Mouse (Mus musculus) CH12.LX (cell line): ENCODE results near the gene Rab37.

Source experiments
- BHLHE40 ChIP-seq: IDR thresholded peaks from 2 replicates; pipeline ENCODE4 v1.6.1; 2011; ENCODE audit warnings: mild to moderate bottlenecking, low read depth, low read length, improper control_type of control experiment
- CTCF ChIP-seq, 2 experiments: IDR thresholded peaks in 1 of 2; conservative IDR thresholded peaks in 1 of 2; 2 replicates each; pipeline ENCODE4 v1.5.1; 2011 to 2012; ENCODE audit warnings: low read depth in 2 of 2, low read length in 2 of 2, improper control_type of control experiment in 1 of 2, inconsistent platforms in 1 of 2, mild to moderate bottlenecking in 1 of 2, moderate library complexity in 1 of 2
- MAFK ChIP-seq: IDR thresholded peaks from 2 replicates; pipeline ENCODE4 v1.6.1; 2011; ENCODE audit warnings: low read length, improper control_type of control experiment; ENCODE audit not compliant: insufficient replicate concordance
- MAX ChIP-seq: IDR thresholded peaks from 2 replicates; pipeline ENCODE4 v1.6.1; 2011; ENCODE audit warnings: low read length, improper control_type of control experiment

DNA sequence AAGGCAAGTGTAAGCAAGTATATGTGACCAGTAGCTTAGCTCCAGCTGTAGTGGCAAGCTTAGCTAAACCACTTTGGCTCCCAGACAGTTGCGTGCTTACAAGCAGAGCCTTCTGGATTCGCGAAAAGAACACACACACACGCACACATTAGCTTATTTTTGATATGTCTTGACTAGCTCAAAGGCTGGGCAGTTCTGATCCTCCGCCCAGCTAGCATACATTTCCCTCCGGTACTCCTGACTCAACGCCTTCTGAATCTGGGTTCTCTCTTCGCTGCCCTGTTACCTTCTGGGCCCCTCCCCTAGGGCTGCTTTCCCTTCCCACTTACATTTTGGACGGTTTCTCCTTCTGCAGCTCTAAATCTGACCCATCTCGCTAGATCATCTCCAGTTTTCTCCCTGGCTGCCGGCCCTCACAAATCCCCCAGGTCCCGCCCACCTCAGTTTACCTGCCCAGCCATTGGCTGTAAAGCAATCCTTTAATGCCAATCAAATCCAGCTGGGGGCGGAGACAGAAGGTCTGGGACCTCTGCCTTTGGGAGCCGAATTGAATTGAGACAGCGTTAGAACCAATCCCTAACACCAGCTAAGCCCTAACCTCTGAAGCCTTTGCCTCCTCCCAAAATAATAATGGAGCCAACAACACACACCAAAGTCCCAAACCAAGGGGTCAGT lies 60.7 kb downstream of the Rab37 start:
- TF ChIP-seq MAX (no peak), CTCF (conservative IDR thresholded peaks at IDR 0.05 in 1 of 2, IDR thresholded peaks at IDR 0.05 in 1 of 2; ENCODE audit: low read depth in 2 of 2, low read length in 2 of 2) (no peak), MAFK (no peak), BHLHE40 (no peak)
